Comparison of ENCODE assay signal across 31 mouse cellular contexts in the genomic region with DNA sequence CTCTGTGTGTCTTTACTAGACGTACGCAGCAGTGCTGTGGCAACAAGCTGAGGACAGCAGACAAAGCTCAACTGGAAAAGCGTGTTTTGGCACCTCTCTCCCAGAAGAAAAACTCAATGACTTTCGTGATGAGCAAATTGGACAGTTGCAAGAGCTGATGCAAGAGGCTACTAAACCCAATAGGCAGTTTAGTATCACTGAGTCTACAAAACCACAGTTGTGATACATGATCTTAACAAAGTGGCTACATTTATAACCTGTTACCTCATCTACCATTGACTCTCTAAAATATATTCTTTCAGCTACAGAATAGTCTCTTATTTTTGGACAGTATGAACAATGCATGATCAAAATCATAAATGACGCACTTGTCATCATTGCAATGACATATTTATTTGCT.
"Had no signal": no experiment of that assay in that cellular context is flagged by ENCODE, and none has a peak within 500 bp of the region (broad histone marks: within the 10 kb centered on the region; RNA-seq: fewer than 3 reads in every experiment).

No protein-coding gene starts in this region.

- H3K36me3 ChIP-seq: limb, embryonic 10.5 days; liver, embryonic 12.5 days; liver, embryonic 13.5 days; liver, embryonic 15.5 days; lung, embryonic 15.5 days; midbrain, embryonic 15.5 days; neural tube, embryonic 12.5 days had no signal

- H3K27me3 ChIP-seq: limb, embryonic 12.5 days; limb, embryonic 13.5 days; limb, embryonic 15.5 days; liver, embryonic 12.5 days; liver, embryonic 13.5 days; liver, embryonic 15.5 days; lung, embryonic 15.5 days; megakaryocyte, embryonic 14.5 days; midbrain, embryonic 12.5 days; midbrain, embryonic 13.5 days; midbrain, embryonic 15.5 days; neural tube, embryonic 12.5 days had no signal

- H3K27ac ChIP-seq: limb, embryonic 10.5 days; limb, embryonic 12.5 days; limb, embryonic 13.5 days; limb, embryonic 15.5 days; liver, embryonic 12.5 days; liver, embryonic 13.5 days; liver, embryonic 14.5 days; liver, embryonic 15.5 days; lung, embryonic 15.5 days; macrophage; midbrain, embryonic 10.5 days; midbrain, embryonic 12.5 days; midbrain, embryonic 13.5 days; midbrain, embryonic 15.5 days; neural tube, embryonic 12.5 days had no signal

- H3K4me2 ChIP-seq: limb, embryonic 12.5 days; limb, embryonic 13.5 days; limb, embryonic 15.5 days; liver, embryonic 12.5 days; liver, embryonic 13.5 days; liver, embryonic 15.5 days; lung, embryonic 14.5 days; lung, embryonic 15.5 days; midbrain, embryonic 11.5 days; midbrain, embryonic 12.5 days; midbrain, embryonic 13.5 days; midbrain, embryonic 15.5 days; neural tube, embryonic 12.5 days had no signal

- H3K4me1 ChIP-seq: limb, embryonic 10.5 days; limb, embryonic 12.5 days; limb, embryonic 13.5 days; limb, embryonic 15.5 days; liver, embryonic 12.5 days; liver, embryonic 13.5 days; liver, embryonic 15.5 days; lung, embryonic 15.5 days; megakaryocyte, embryonic 14.5 days; midbrain, embryonic 10.5 days; midbrain, embryonic 12.5 days; midbrain, embryonic 13.5 days; midbrain, embryonic 15.5 days; neural tube, embryonic 12.5 days had no signal

- DNase-seq: left cerebral cortex, postnatal 4 days; liver; liver, embryonic 13.5 days; liver, postnatal 0 days; lung, adult 18-20 months; lung, adult 2 months; lung, embryonic 14.5 days; lung, postnatal 10 days; lung, postnatal 14 days; lung, postnatal 36 days; lung, postnatal 4 days; midbrain, embryonic 14.5 days had no signal

- H3K9ac ChIP-seq: limb, embryonic 12.5 days; limb, embryonic 13.5 days; limb, embryonic 15.5 days; liver, embryonic 12.5 days; liver, embryonic 13.5 days; liver, embryonic 14.5 days; liver, embryonic 15.5 days; liver, postnatal 0 days; lung, embryonic 14.5 days; lung, embryonic 15.5 days; midbrain, embryonic 12.5 days; midbrain, embryonic 13.5 days; midbrain, embryonic 15.5 days; neural tube, embryonic 12.5 days had no signal

- H3K4me3 ChIP-seq: limb, embryonic 10.5 days; limb, embryonic 12.5 days; limb, embryonic 13.5 days; limb, embryonic 15.5 days; liver, embryonic 12.5 days; liver, embryonic 13.5 days; liver, embryonic 15.5 days; lung, embryonic 15.5 days; megakaryocyte, embryonic 14.5 days; midbrain, embryonic 10.5 days; midbrain, embryonic 12.5 days; midbrain, embryonic 13.5 days; midbrain, embryonic 15.5 days; myocyte; neural tube, embryonic 12.5 days had no signal

- ATAC-seq: liver, embryonic 12.5 days; liver, postnatal 0 days; lung, postnatal 0 days; midbrain, embryonic 13.5 days; midbrain, embryonic 15.5 days; midbrain, embryonic 16.5 days had no signal

- H3K9me3 ChIP-seq: limb, embryonic 10.5 days; limb, embryonic 12.5 days; limb, embryonic 13.5 days; limb, embryonic 15.5 days; liver, embryonic 12.5 days; liver, embryonic 13.5 days; liver, embryonic 15.5 days; lung, embryonic 15.5 days; megakaryocyte, embryonic 14.5 days; midbrain, embryonic 10.5 days; midbrain, embryonic 12.5 days; midbrain, embryonic 13.5 days; midbrain, embryonic 15.5 days; neural tube, embryonic 12.5 days had no signal
